Mouse (Mus musculus): Measurements from ENCODE around the gene Adipor2. TPM values are rescaled to one million over a fixed set of nuclear protein-coding genes. Genes with fewer than 3 reads are reported as not detected.

The Adipor2 gene
- polyA plus RNA-seq, 1 experiment, result 21.4 TPM

DNA sequence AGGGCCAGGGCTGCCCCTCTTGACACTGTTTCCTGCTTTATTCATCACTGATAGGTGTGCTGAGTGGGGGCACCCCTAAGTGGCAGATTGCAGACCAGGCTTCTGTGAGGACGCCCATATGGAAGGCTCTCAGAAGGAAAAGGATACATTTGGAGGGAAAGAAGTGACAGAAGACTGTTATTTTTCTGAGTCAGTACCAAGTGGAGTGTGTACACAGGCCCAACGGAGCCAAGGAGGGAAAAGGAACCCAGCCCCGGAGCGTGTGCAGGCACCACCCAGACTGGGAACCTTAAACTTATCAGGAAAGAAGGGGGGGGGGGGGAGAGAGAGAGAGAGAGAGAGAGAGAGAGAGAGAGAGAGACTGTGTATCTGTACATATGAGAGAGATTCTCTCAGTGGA is 4.9 kb downstream of the Adipor2 start:
- no peak for TF ChIP-seq POLR2A (IDR thresholded peaks at IDR 0.05; ENCODE audit: low read depth, low read length)
- no peak for TF ChIP-seq CTCF (IDR thresholded peaks at IDR 0.05; ENCODE audit: extremely low read depth, insufficient read depth, insufficient read length, insufficient replicate concordance)
- WGBS, result 98% methylated on average over 4 of the region's 4 CpGs
- no peaks in the 10 kb centered on the region; the same call in 1 of the 2 replicates for H3K4me1 ChIP-seq (ENCODE audit: control insufficient read depth, insufficient read depth, insufficient read length)
- no peak overlapping the region for H3K4me3 ChIP-seq (ENCODE audit: extremely low read depth, insufficient read depth, insufficient read length)
- DNase-seq (ENCODE audit: low read depth in 1 of 2, low spot score in 2 of 2), result no peak
- no peaks in the 10 kb centered on the region for H3K27me3 ChIP-seq (ENCODE audit: control insufficient read depth, insufficient read depth, low read length)
- no peaks in the 10 kb centered on the region for H3K36me3 ChIP-seq (ENCODE audit: control insufficient read depth, insufficient read depth, low read length)
- no peak overlapping the region for H3K27ac ChIP-seq (ENCODE audit: insufficient read depth, low read length)

DNA sequence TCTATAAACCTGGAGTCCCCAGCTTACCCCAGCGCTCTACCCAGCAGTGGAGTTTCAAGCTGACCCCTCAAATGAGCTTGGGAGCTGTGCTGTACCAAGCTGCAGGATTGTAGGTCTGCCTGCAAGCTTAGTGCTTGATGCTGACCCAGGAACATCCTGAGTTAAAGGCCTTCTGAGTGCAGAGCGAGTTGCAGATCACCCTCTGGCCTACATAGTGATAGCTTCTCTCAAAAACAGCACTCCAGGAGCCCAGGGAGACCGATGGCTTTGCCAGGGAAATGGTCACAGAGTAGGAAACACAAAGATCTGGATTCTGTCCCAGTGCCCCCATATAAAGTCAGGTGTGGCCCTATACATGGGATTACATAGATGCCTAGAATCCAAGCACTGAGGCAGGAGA is 6.0 kb downstream of the Adipor2 start:
- WGBS, result 94% methylated on average over 3 of the region's 3 CpGs
- H3K4me3 ChIP-seq (ENCODE audit: extremely low read depth, insufficient read depth, insufficient read length), result no peak overlapping the region
- no peaks in the 10 kb centered on the region; the same call in 1 of the 2 replicates for H3K4me1 ChIP-seq (ENCODE audit: control insufficient read depth, insufficient read depth, insufficient read length)
- DNase-seq (ENCODE audit: low read depth in 1 of 2, low spot score in 2 of 2), result no peak
- no peak overlapping the region for H3K27ac ChIP-seq (ENCODE audit: insufficient read depth, low read length)
- no peaks in the 10 kb centered on the region for H3K36me3 ChIP-seq (ENCODE audit: control insufficient read depth, insufficient read depth, low read length)
- TF ChIP-seq POLR2A (IDR thresholded peaks at IDR 0.05; ENCODE audit: low read depth, low read length) (no peak), CTCF (IDR thresholded peaks at IDR 0.05; ENCODE audit: extremely low read depth, insufficient read depth, insufficient read length, insufficient replicate concordance) (no peak)
- no peaks in the 10 kb centered on the region for H3K27me3 ChIP-seq (ENCODE audit: control insufficient read depth, insufficient read depth, low read length)

DNA sequence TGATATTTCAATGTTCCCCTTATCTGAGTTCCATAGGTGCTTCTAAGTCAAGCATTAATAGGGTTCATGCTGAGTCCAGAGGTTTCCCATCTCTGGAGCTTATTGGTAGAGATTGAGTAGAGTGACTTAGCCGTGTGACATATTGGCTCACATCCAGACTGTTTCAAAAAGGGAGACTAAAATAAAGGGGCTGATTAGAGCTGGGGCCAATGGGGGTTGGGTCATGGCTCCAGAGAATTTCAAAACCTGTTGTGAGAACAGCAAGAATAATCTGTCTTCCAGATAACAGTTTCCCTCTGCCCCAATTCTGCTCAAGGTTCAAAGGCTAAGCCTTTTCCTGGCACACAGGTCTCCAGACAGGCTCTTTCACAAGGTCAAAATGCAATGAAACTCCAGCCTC is 7.7 kb downstream of the Adipor2 start:
- no peak overlapping the region for H3K27ac ChIP-seq (ENCODE audit: insufficient read depth, low read length)

DNA sequence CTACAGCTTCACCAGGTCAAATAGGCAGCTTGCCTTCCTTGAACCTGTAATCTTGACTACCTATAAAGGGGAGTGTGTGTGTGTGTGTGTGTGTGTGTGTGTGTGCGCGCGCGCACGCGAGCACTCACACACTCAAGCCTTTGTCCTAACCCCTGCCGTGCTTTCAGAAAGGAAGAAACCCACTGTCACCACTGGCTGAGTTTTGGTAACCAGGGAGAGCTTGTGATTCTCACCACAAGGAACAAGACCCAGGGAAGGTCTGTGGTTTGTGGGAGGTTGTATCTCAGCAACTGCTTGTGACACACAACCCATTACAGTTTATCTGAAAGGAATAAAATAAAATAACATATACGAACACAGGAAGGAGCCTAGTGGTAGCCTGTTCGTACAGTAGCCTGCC is 8.9 kb downstream of the Adipor2 start:
- no peaks in the 10 kb centered on the region for H3K36me3 ChIP-seq (ENCODE audit: control insufficient read depth, insufficient read depth, low read length)
- DNase-seq (ENCODE audit: low read depth in 1 of 2, low spot score in 2 of 2), result peak in 1 of 2 experiments; percentile 46
- H3K4me1 ChIP-seq (ENCODE audit: control insufficient read depth, insufficient read depth, insufficient read length), result no peaks in the 10 kb centered on the region; the same call in 1 of the 2 replicates
- no peaks in the 10 kb centered on the region for H3K27me3 ChIP-seq (ENCODE audit: control insufficient read depth, insufficient read depth, low read length)
- 20% methylated on average over 9 of the region's 9 CpGs for WGBS
- no peak overlapping the region for H3K27ac ChIP-seq (ENCODE audit: insufficient read depth, low read length)
- H3K4me3 ChIP-seq (ENCODE audit: extremely low read depth, insufficient read depth, insufficient read length), result no peak overlapping the region
- TF ChIP-seq CTCF (IDR thresholded peaks at IDR 0.05; ENCODE audit: extremely low read depth, insufficient read depth, insufficient read length, insufficient replicate concordance) (no peak), POLR2A (IDR thresholded peaks at IDR 0.05; ENCODE audit: low read depth, low read length) (no peak)

More for the DNA sequence above, 7.7 kb downstream of the Adipor2 start:
- 67% methylated on average over 1 of the region's 1 CpGs for WGBS
- DNase-seq (ENCODE audit: low read depth in 1 of 2, low spot score in 2 of 2), result no peak
- Histone ChIP-seq H3K4me1 (ENCODE audit: control insufficient read depth, insufficient read depth, insufficient read length) (no peaks in the 10 kb centered on the region; the same call in 1 of the 2 replicates), H3K27me3 (ENCODE audit: control insufficient read depth, insufficient read depth, low read length) (no peaks in the 10 kb centered on the region), H3K36me3 (ENCODE audit: control insufficient read depth, insufficient read depth, low read length) (no peaks in the 10 kb centered on the region), H3K4me3 (ENCODE audit: extremely low read depth, insufficient read depth, insufficient read length) (no peak overlapping the region)
- no peak for TF ChIP-seq POLR2A (IDR thresholded peaks at IDR 0.05; ENCODE audit: low read depth, low read length)
- no peak for TF ChIP-seq CTCF (IDR thresholded peaks at IDR 0.05; ENCODE audit: extremely low read depth, insufficient read depth, insufficient read length, insufficient replicate concordance)

DNA sequence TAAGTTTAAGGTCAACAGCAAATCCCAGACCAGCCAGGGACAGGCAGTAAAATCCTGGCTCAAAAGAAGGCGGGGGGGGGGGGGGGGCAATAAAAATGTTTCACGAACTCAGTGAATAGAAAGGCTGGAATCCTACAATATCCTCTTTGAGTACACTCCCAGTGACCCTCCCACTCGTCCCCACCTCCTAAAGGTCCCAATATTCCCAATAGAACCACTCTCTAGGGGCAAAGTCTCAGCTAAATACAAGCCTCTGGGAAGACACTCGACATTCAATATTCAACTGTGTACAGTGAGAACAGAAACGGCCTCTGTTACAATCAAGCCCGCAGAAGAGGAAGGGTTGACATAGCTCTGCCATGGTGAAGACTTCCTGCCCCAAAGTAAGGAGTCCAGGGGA is 9.7 kb downstream of the Adipor2 start:
- no peak overlapping the region for H3K27ac ChIP-seq (ENCODE audit: insufficient read depth, low read length)
- no peak for DNase-seq (ENCODE audit: low read depth in 1 of 2, low spot score in 2 of 2)
- TF ChIP-seq POLR2A (IDR thresholded peaks at IDR 0.05; ENCODE audit: low read depth, low read length) (no peak), CTCF (IDR thresholded peaks at IDR 0.05; ENCODE audit: extremely low read depth, insufficient read depth, insufficient read length, insufficient replicate concordance) (no peak)
- 33% methylated on average over 6 of the region's 6 CpGs for WGBS
- H3K36me3 ChIP-seq (ENCODE audit: control insufficient read depth, insufficient read depth, low read length), result no peaks in the 10 kb centered on the region
- H3K4me1 ChIP-seq (ENCODE audit: control insufficient read depth, insufficient read depth, insufficient read length), result no peaks in the 10 kb centered on the region; the same call in 1 of the 2 replicates
- no peaks in the 10 kb centered on the region for H3K27me3 ChIP-seq (ENCODE audit: control insufficient read depth, insufficient read depth, low read length)
- no peak overlapping the region for H3K4me3 ChIP-seq (ENCODE audit: extremely low read depth, insufficient read depth, insufficient read length)

DNA sequence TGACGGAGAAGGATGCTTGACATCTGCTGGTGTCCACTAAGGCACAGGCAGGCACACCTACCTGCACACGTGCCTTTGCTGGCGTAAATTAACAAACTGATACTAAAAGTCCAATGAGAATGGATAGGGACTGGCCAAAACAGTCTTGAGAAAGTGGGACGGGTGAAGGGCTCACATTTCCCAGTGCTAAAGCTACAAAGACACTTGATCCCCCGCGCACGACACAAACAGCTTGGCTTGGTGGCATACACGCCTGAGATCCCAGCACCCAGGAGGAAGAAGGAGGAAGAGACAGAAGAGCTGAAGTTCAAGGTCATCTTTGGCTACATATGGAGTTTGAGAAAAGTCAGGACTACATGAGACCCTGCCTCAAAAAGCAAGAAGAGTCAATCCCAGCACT is 11.0 kb downstream of the Adipor2 start:
- TF ChIP-seq CTCF (IDR thresholded peaks at IDR 0.05; ENCODE audit: extremely low read depth, insufficient read depth, insufficient read length, insufficient replicate concordance) (no peak), POLR2A (IDR thresholded peaks at IDR 0.05; ENCODE audit: low read depth, low read length) (no peak)
- Histone ChIP-seq H3K27me3 (ENCODE audit: control insufficient read depth, insufficient read depth, low read length) (no peaks in the 10 kb centered on the region), H3K36me3 (ENCODE audit: control insufficient read depth, insufficient read depth, low read length) (no peaks in the 10 kb centered on the region), H3K4me3 (ENCODE audit: extremely low read depth, insufficient read depth, insufficient read length) (no peak overlapping the region), H3K4me1 (ENCODE audit: control insufficient read depth, insufficient read depth, insufficient read length) (no peaks in the 10 kb centered on the region; the same call in 1 of the 2 replicates), H3K27ac (ENCODE audit: insufficient read depth, low read length) (no peak overlapping the region)
- DNase-seq (ENCODE audit: low read depth in 1 of 2, low spot score in 2 of 2), result no peak
- 90% methylated on average over 8 of the region's 8 CpGs for WGBS

DNA sequence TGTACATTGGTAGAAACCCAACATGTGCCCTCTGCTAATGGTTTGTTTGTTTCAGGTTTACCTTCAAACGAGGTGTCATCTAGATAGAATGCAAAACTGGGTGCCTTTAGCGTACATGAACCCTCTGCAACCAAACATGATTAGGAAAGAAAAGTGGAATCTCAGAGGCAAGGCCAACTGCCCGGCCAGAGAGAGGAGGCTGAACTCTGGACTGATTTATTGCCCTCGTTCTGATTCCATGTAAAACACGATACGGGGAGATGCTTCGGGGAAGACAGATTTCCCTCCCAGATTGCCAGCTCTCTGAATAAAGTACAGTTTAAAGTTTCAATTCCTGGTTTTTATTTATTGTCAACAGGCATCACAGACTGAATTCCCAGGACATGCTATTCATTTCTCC is 12.2 kb downstream of the Adipor2 start:
- Histone ChIP-seq H3K27me3 (ENCODE audit: control insufficient read depth, insufficient read depth, low read length) (no peaks in the 10 kb centered on the region), H3K4me3 (ENCODE audit: extremely low read depth, insufficient read depth, insufficient read length) (no peak overlapping the region), H3K36me3 (ENCODE audit: control insufficient read depth, insufficient read depth, low read length) (no peaks in the 10 kb centered on the region), H3K4me1 (ENCODE audit: control insufficient read depth, insufficient read depth, insufficient read length) (peaks cover 2% of the 10 kb centered on the region; the same call in 1 of the 2 replicates), H3K27ac (ENCODE audit: insufficient read depth, low read length) (no peak overlapping the region)
- DNase-seq (ENCODE audit: low read depth in 1 of 2, low spot score in 2 of 2), result no peak
- WGBS, result 87% methylated on average over 7 of the region's 7 CpGs
- TF ChIP-seq POLR2A (IDR thresholded peaks at IDR 0.05; ENCODE audit: low read depth, low read length), result no peak
- no peak for TF ChIP-seq CTCF (IDR thresholded peaks at IDR 0.05; ENCODE audit: extremely low read depth, insufficient read depth, insufficient read length, insufficient replicate concordance)

Data from spleen, adult 2 months (tissue).